Mouse (Mus musculus) heart, embryonic 13.5 days (tissue): ENCODE data around the gene Fam213a. TPM values are rescaled to one million over a fixed set of nuclear protein-coding genes. Genes with fewer than 3 reads are reported as not detected.
A peak's percentile ranks its signal among the peaks of the same experiment; 100 is the strongest.

Source experiments
- ATAC-seq: fragments of 200-750 bp; cut with Nextera tagmentation; 2 replicates; pipeline ENCODE4 v1.8.0; 2017; ENCODE audit warnings: moderate TSS enrichment; ENCODE audit not compliant: insufficient number of reproducible peaks, low FRiP score, low TSS enrichment; ENCODE audit errors: extremely low read depth
- H3K27ac ChIP-seq: fragments of 300-500 bp; sonication (generic); replicated peaks from 2 replicates; pipeline ENCODE4 v1.5.1; 2015; ENCODE audit warnings: moderate library complexity, mild to moderate bottlenecking, inconsistent platforms
- H3K27me3 ChIP-seq: fragments of 300-500 bp; sonication (generic); replicated peaks from 2 replicates; pipeline ENCODE4 v1.6.1; 2015; ENCODE audit warnings: mild to moderate bottlenecking, inconsistent platforms
- H3K36me3 ChIP-seq: fragments of 300-500 bp; sonication (generic); 2 replicates; pipeline ENCODE4 v1.6.1; 2015; ENCODE audit warnings: mild to moderate bottlenecking, inconsistent platforms
- H3K4me1 ChIP-seq: fragments of 300-500 bp; sonication (generic); 2 replicates; pipeline ENCODE4 v1.6.1; 2015; ENCODE audit warnings: inconsistent platforms
- H3K4me2 ChIP-seq: fragments of 300-500 bp; sonication (generic); 2 replicates; pipeline ENCODE4 v1.6.1; 2015; ENCODE audit warnings: inconsistent platforms, mild to moderate bottlenecking, moderate library complexity
- H3K4me3 ChIP-seq: fragments of 300-500 bp; sonication (generic); 2 replicates; pipeline ENCODE4 v1.5.1; 2015; ENCODE audit warnings: moderate library complexity, mild to moderate bottlenecking, inconsistent platforms
- H3K9ac ChIP-seq: fragments of 300-500 bp; sonication (generic); 2 replicates; pipeline ENCODE4 v1.6.1; 2015; ENCODE audit warnings: inconsistent platforms, mild to moderate bottlenecking, moderate library complexity
- H3K9me3 ChIP-seq: fragments of 300-500 bp; sonication (generic); 2 replicates; pipeline ENCODE4 v1.6.1; 2016; ENCODE audit warnings: inconsistent platforms
- WGBS: fragments of 180-500 bp; shearing (Covaris S2); methylation state at CpG from one replicate; pipeline ENCODE4 v1.1.7; 2015; ENCODE audit warnings: mixed read lengths; 5-methylcytosine and 5-hydroxymethylcytosine counted together
- polyA plus RNA-seq: library from polyadenylated mRNA; unstranded; fragments of >200 nt; fragmentation: Nextera tagmentation; extraction: Ambion mirVana; gene quantifications from 2 replicates; pipeline ENCODE4 v1.2.1, GENCODE M21; 2015

Gene Fam213a
- polyA plus RNA-seq, 1 experiment from 2014 or later, result 48.6 TPM

GRCm38 (mm10) chr14:40960237-40960636, 53.4 kb downstream of the Fam213a start:
- Histone ChIP-seq H3K9ac (peak overlapping the region; percentile 37; the same call in 1 of the 2 replicates), H3K36me3 (no peaks in the 10 kb centered on the region), H3K27me3 (no peaks in the 10 kb centered on the region), H3K4me3 (no peak overlapping the region), H3K4me1 (peaks cover 90% of the 10 kb centered on the region), H3K27ac (peak overlapping the region; percentile 54), H3K9me3 (no peaks in the 10 kb centered on the region), H3K4me2 (peak overlapping the region; percentile 19; the same call in 1 of the 2 replicates)
- no peak for ATAC-seq
- 40% methylated on average over 4 of the region's 4 CpGs for WGBS

- Histone ChIP-seq H3K27me3 (no peaks in the 10 kb centered on the region), H3K9ac (peak overlapping the region; percentile 37; the same call in 1 of the 2 replicates), H3K36me3 (no peaks in the 10 kb centered on the region), H3K4me3 (no peak overlapping the region), H3K4me1 (peaks cover 90% of the 10 kb centered on the region), H3K27ac (peak overlapping the region; percentile 54), H3K4me2 (0 out of 2 replicates have a peak overlapping the region, but pooled peaks have one; percentile 2), H3K9me3 (no peaks in the 10 kb centered on the region)
- WGBS, result 42% methylated on average over 3 of the region's 3 CpGs
- no peak for ATAC-seq
Measured at GRCm38 (mm10) chr14:40959586-40959985, 54.0 kb downstream of the Fam213a start.

GRCm38 (mm10) chr14:40958986-40959381, 54.6 kb downstream of the Fam213a start:
- ATAC-seq, result no peak
- H3K4me3 ChIP-seq, result no peak overlapping the region
- 0 out of 2 replicates have a peak overlapping the region, but pooled peaks have one; percentile 30 for H3K9ac ChIP-seq
- no peaks in the 10 kb centered on the region for H3K27me3 ChIP-seq
- peak overlapping the region; percentile 2; the same call in 1 of the 2 replicates for H3K4me2 ChIP-seq
- no peaks in the 10 kb centered on the region for H3K9me3 ChIP-seq
- 57% methylated on average over 2 of the region's 2 CpGs for WGBS
- peaks cover 88% of the 10 kb centered on the region for H3K4me1 ChIP-seq
- no peaks in the 10 kb centered on the region for H3K36me3 ChIP-seq
- peak overlapping the region; percentile 70 for H3K27ac ChIP-seq

- Histone ChIP-seq H3K4me3 (no peak overlapping the region), H3K27me3 (no peaks in the 10 kb centered on the region), H3K4me1 (peaks cover 86% of the 10 kb centered on the region), H3K36me3 (no peaks in the 10 kb centered on the region), H3K9ac (peak overlapping the region; percentile 30; the same call in 1 of the 2 replicates), H3K27ac (peak overlapping the region; percentile 70), H3K9me3 (no peaks in the 10 kb centered on the region), H3K4me2 (peak overlapping the region; percentile 2; the same call in 1 of the 2 replicates)
- 38% methylated on average over 4 of the region's 4 CpGs for WGBS
- ATAC-seq, result no peak
Measured at GRCm38 (mm10) chr14:40958083-40958985, 55.3 kb downstream of the Fam213a start.

- H3K27me3 ChIP-seq, result no peaks in the 10 kb centered on the region
- H3K4me3 ChIP-seq, result no peak overlapping the region
- H3K9ac ChIP-seq, result peak overlapping the region; percentile 12; the same call in 1 of the 2 replicates
- H3K27ac ChIP-seq, result peak overlapping the region; percentile 70
- H3K9me3 ChIP-seq, result no peaks in the 10 kb centered on the region
- no peaks in the 10 kb centered on the region for H3K36me3 ChIP-seq
- no peak overlapping the region for H3K4me2 ChIP-seq
- WGBS, result 60% methylated on average over 3 of the region's 3 CpGs
- peaks cover 85% of the 10 kb centered on the region for H3K4me1 ChIP-seq
- ATAC-seq, result no peak
Measured at GRCm38 (mm10) chr14:40957607-40958006, 56.0 kb downstream of the Fam213a start.

GRCm38 (mm10) chr14:40956252-40957146, 57.1 kb downstream of the Fam213a start:
- Histone ChIP-seq H3K27me3 (no peaks in the 10 kb centered on the region), H3K36me3 (0 out of 2 replicates have a peak, but pooled peaks cover 2% of the 10 kb centered on the region), H3K27ac (peak overlapping the region; percentile 89), H3K9me3 (no peaks in the 10 kb centered on the region), H3K4me1 (peaks cover 82% of the 10 kb centered on the region), H3K4me3 (peak overlapping the region; percentile 4; the same call in 1 of the 2 replicates), H3K9ac (peak overlapping the region; percentile 70), H3K4me2 (peak overlapping the region; percentile 55)
- WGBS, result 34% methylated on average over 13 of the region's 13 CpGs
- peak; percentile 45; the same call in 1 of the 2 replicates for ATAC-seq

GRCm38 (mm10) chr14:40955596-40956251, 57.9 kb downstream of the Fam213a start:
- peaks cover 85% of the 10 kb centered on the region for H3K4me1 ChIP-seq
- peak overlapping the region; percentile 89 for H3K27ac ChIP-seq
- peak overlapping the region; percentile 55 for H3K4me2 ChIP-seq
- peak overlapping the region; percentile 70 for H3K9ac ChIP-seq
- peak overlapping the region; percentile 4; the same call in 1 of the 2 replicates for H3K4me3 ChIP-seq
- ATAC-seq, result no peak
- 0 out of 2 replicates have a peak, but pooled peaks cover 2% of the 10 kb centered on the region for H3K36me3 ChIP-seq
- H3K9me3 ChIP-seq, result no peaks in the 10 kb centered on the region
- H3K27me3 ChIP-seq, result no peaks in the 10 kb centered on the region
- 23% methylated on average over 10 of the region's 10 CpGs for WGBS

- Histone ChIP-seq H3K27me3 (no peaks in the 10 kb centered on the region), H3K4me3 (no peak overlapping the region), H3K36me3 (0 out of 2 replicates have a peak, but pooled peaks cover 2% of the 10 kb centered on the region), H3K9ac (no peak overlapping the region), H3K4me1 (peaks cover 87% of the 10 kb centered on the region), H3K27ac (peak overlapping the region; percentile 89), H3K9me3 (no peaks in the 10 kb centered on the region), H3K4me2 (peak overlapping the region; percentile 55; the same call in 1 of the 2 replicates)
- no peak for ATAC-seq
- 45% methylated on average over 1 of the region's 1 CpGs for WGBS
Measured at GRCm38 (mm10) chr14:40955146-40955545, 58.4 kb downstream of the Fam213a start.

- peaks cover 2% of the 10 kb centered on the region; the same call in 1 of the 2 replicates for H3K36me3 ChIP-seq
- H3K4me1 ChIP-seq, result peaks cover 87% of the 10 kb centered on the region
- no peak overlapping the region for H3K9ac ChIP-seq
- H3K27me3 ChIP-seq, result no peaks in the 10 kb centered on the region
- no peak overlapping the region for H3K4me2 ChIP-seq
- no peak for ATAC-seq
- WGBS, result 72% methylated on average over 5 of the region's 5 CpGs
- H3K27ac ChIP-seq, result no peak overlapping the region
- no peak overlapping the region for H3K4me3 ChIP-seq
- no peaks in the 10 kb centered on the region for H3K9me3 ChIP-seq
Measured at GRCm38 (mm10) chr14:40953381-40953780, 60.2 kb downstream of the Fam213a start.

GRCm38 (mm10) chr14:40952715-40953114, 60.9 kb downstream of the Fam213a start:
- no peaks in the 10 kb centered on the region for H3K9me3 ChIP-seq
- H3K9ac ChIP-seq, result no peak overlapping the region
- H3K4me1 ChIP-seq, result peaks cover 87% of the 10 kb centered on the region

More at GRCm38 (mm10) chr14:40952715-40953114, 60.9 kb downstream of the Fam213a start:
- Histone ChIP-seq H3K36me3 (peaks cover 2% of the 10 kb centered on the region; the same call in 1 of the 2 replicates), H3K27me3 (no peaks in the 10 kb centered on the region), H3K4me2 (no peak overlapping the region), H3K4me3 (no peak overlapping the region), H3K27ac (no peak overlapping the region)
- ATAC-seq, result no peak
- 57% methylated on average over 2 of the region's 2 CpGs for WGBS
